In the genomic region with DNA sequence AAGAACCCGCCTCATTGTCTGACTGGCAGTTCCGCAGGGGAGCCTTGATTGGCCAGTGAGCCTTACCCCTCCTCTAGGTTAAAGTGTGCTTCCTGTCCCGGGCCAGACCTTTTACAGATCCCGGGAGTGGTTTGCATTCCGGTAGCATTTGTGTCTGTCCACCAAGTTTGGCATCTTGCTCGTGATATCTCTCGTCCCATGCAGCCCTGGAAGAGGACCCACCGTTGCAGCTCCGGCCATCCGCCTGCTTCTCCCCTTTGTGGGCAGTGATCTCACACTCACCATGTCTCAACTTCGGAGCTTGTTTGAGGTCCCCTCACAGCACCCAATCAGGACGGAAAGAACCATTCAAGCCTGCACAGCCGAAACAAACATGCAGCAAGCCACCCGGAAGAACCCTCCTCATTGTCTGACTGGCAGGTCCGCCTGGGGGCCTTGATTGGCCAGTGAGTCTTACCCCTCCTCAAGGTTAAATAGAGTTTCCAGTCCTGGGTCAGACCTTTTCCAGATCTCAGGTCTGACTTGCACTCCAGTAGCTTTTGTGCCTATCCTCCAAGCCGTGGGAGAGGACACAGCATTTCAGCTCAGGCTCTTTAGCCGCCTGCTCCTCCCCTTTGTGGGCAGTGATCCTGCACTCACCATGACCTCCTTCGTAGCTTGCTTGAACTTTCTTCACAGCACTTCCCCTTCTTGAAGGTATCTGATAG, we compare ENCODE assay signal across 8 mouse cellular contexts. TPM values are rescaled to one million over a fixed set of nuclear protein-coding genes. Genes with fewer than 3 reads are reported as not detected.
DNase-seq lines count a peak whose midpoint lies in the region; ATAC-seq and TF ChIP-seq lines count a peak whose summit lies in the region.

A gene (minus strand): TSS at position 380 of the 707 bp plus-strand sequence.

- H3K9ac ChIP-seq in forebrain, embryonic 16.5 days (replicated peaks; ENCODE audit: low read depth, low read length): peak within 1 kb of the TSS; percentile 68
- peak within 1 kb of the TSS; percentile 68 for H3K9ac ChIP-seq in lung, embryonic 14.5 days

- H3K36me3 ChIP-seq in G1E (replicated peaks): no peaks in the 10 kb centered on the region
- H3K36me3 ChIP-seq in forebrain, embryonic 16.5 days (ENCODE audit: control insufficient read depth, insufficient read depth): no peaks in the 10 kb centered on the region
- no peaks in the 10 kb centered on the region for H3K36me3 ChIP-seq in lung, embryonic 14.5 days (ENCODE audit: insufficient read depth)
- no peaks in the 10 kb centered on the region for H3K36me3 ChIP-seq in thymus, adult 2 months (ENCODE audit: control insufficient read depth, insufficient read depth, low read length)

- TF ChIP-seq CTCF in G1E (IDR thresholded peaks at IDR 0.05; ENCODE audit: low read depth, low read length): no peak
- TF ChIP-seq CTCF in layer of hippocampus, adult 2 months (conservative IDR thresholded peaks at IDR 0.05): 0 out of 2 replicates have a peak, but pooled peaks have one; percentile 15
- no peak for TF ChIP-seq CTCF in lung, embryonic 14.5 days (IDR thresholded peaks at IDR 0.05; ENCODE audit: low read depth)
- TF ChIP-seq CTCF in olfactory bulb, adult 2 months (IDR thresholded peaks at IDR 0.05; ENCODE audit: insufficient read depth, low read depth, low read length): no peak
- TF ChIP-seq CTCF in thymus, adult 2 months (IDR thresholded peaks at IDR 0.05; ENCODE audit: borderline replicate concordance, control insufficient read depth, extremely low read depth, insufficient read depth, low read length, poor library complexity): no peak

- peak within 1 kb of the TSS; percentile 66 for H3K4me2 ChIP-seq in forebrain, embryonic 16.5 days (ENCODE audit: low read length)
- H3K4me2 ChIP-seq in lung, embryonic 14.5 days: peak within 1 kb of the TSS; percentile 69

- ATAC-seq in G1E (ENCODE audit: extremely low read depth, insufficient number of reproducible peaks, low FRiP score, poor library complexity, severe bottlenecking): peak; percentile 94
- ATAC-seq in forebrain, embryonic 16.5 days: peak; percentile 100
- ATAC-seq in lung, embryonic 14.5 days (ENCODE audit: insufficient read depth): peak; percentile 100

- peak within 1 kb of the TSS; percentile 73 for H3K4me3 ChIP-seq in G1E (ENCODE audit: low read depth, low read length)
- H3K4me3 ChIP-seq in forebrain, embryonic 16.5 days (replicated peaks; ENCODE audit: low read length): peak within 1 kb of the TSS; percentile 67
- H3K4me3 ChIP-seq in layer of hippocampus, adult 2 months: peak within 1 kb of the TSS; percentile 74
- peak within 1 kb of the TSS; percentile 56 for H3K4me3 ChIP-seq in lung, embryonic 14.5 days (ENCODE audit: low read depth, low read length)
- H3K4me3 ChIP-seq in olfactory bulb, adult 2 months (ENCODE audit: insufficient read depth, low read depth, low read length): peak within 1 kb of the TSS; percentile 98
- peak within 1 kb of the TSS; percentile 76 for H3K4me3 ChIP-seq in thymus, adult 2 months (ENCODE audit: control insufficient read depth, insufficient read depth, low read length)

- intact Hi-C loops in heart, postnatal 36 days (cut with DNase I): no loop called here

- H3K27me3 ChIP-seq in G1E (ENCODE audit: insufficient read depth, low read length): no peaks in the 10 kb centered on the region
- no peaks in the 10 kb centered on the region for H3K27me3 ChIP-seq in forebrain, embryonic 16.5 days (replicated peaks; ENCODE audit: control insufficient read depth, insufficient read depth, low read length)
- H3K27me3 ChIP-seq in lung, embryonic 14.5 days (ENCODE audit: insufficient read depth, low read length): no peaks in the 10 kb centered on the region
- no peaks in the 10 kb centered on the region for H3K27me3 ChIP-seq in thymus, adult 2 months (ENCODE audit: control insufficient read depth, insufficient read depth, low read length)

- peaks cover 8% of the 10 kb centered on the region for H3K4me1 ChIP-seq in G1E (ENCODE audit: insufficient read depth, low read depth, low read length)
- H3K4me1 ChIP-seq in forebrain, embryonic 16.5 days (replicated peaks; ENCODE audit: control insufficient read depth, insufficient read depth, low read length): peaks cover 12% of the 10 kb centered on the region
- H3K4me1 ChIP-seq in lung, embryonic 14.5 days (ENCODE audit: insufficient read depth): peaks cover 4% of the 10 kb centered on the region; the same call in 1 of the 2 replicates
- no peaks in the 10 kb centered on the region for H3K4me1 ChIP-seq in olfactory bulb, adult 2 months (ENCODE audit: control insufficient read depth, insufficient read depth, low read length)
- H3K4me1 ChIP-seq in thymus, adult 2 months (replicated peaks; ENCODE audit: control insufficient read depth, insufficient read depth, low read length): 0 out of 2 replicates have a peak, but pooled peaks cover 6% of the 10 kb centered on the region

- no peaks in the 10 kb centered on the region for H3K9me3 ChIP-seq in G1E (replicated peaks)
- no peaks in the 10 kb centered on the region for H3K9me3 ChIP-seq in forebrain, embryonic 16.5 days (ENCODE audit: control insufficient read depth, low read length)
- no peaks in the 10 kb centered on the region for H3K9me3 ChIP-seq in lung, embryonic 14.5 days (ENCODE audit: low read depth, low read length)

- peak within 1 kb of the TSS; percentile 92 for H3K27ac ChIP-seq in forebrain, embryonic 16.5 days (ENCODE audit: low read length)
- peak within 1 kb of the TSS; percentile 85 for H3K27ac ChIP-seq in layer of hippocampus, adult 2 months
- H3K27ac ChIP-seq in lung, embryonic 14.5 days (ENCODE audit: low read depth): peak within 1 kb of the TSS; percentile 91
- peak within 1 kb of the TSS; percentile 75 for H3K27ac ChIP-seq in olfactory bulb, adult 2 months (ENCODE audit: insufficient read depth, low read depth, low read length)
- peak within 1 kb of the TSS; percentile 91 for H3K27ac ChIP-seq in thymus, adult 2 months (ENCODE audit: control insufficient read depth, insufficient read depth, low read length)

- peak; percentile 38; the same call in 1 of the 2 replicates for TF ChIP-seq POLR2A in olfactory bulb, adult 2 months (IDR thresholded peaks at IDR 0.05; ENCODE audit: insufficient read depth, low read depth, low read length)
- peak; percentile 48; the same call in 1 of the 2 replicates for TF ChIP-seq POLR2A in thymus, adult 2 months (IDR thresholded peaks at IDR 0.05; ENCODE audit: control insufficient read depth, extremely low read depth, insufficient read depth, low read length, poor library complexity)

- DNase-seq in G1E (ENCODE audit: low spot score): peak; percentile 26
- DNase-seq in cerebellum, adult 18-20 months: peak; percentile 83 to 91
- DNase-seq in heart, postnatal 36 days: peak; percentile 82 to 89
- peak; percentile 84 to 93 for DNase-seq in layer of hippocampus, adult 2 months (ENCODE audit: low spot score in 2 of 2)
- DNase-seq in lung, embryonic 14.5 days: peak; percentile 91
- DNase-seq in thymus, adult 2 months: peak; percentile 87

- WGBS in forebrain, embryonic 16.5 days: 2% methylated on average over 18 of the region's 18 CpGs
- WGBS in lung, embryonic 14.5 days: 2% methylated on average over 18 of the region's 18 CpGs
- WGBS in olfactory bulb, adult 2 months: under 1% methylated on average over 18 of the region's 18 CpGs
- WGBS in thymus, adult 2 months: under 1% methylated on average over 18 of the region's 18 CpGs

RNA-seq across cellular contexts. Expression of the gene that starts here (rescaled TPM):
- total RNA-seq in G1E (2014; fragmentation: Nextera tagmentation): 14.3 and 15.0 TPM in 2 replicates
- total RNA-seq in G1E (2017): 21.8 and 27.7 TPM in 2 replicates
- 0.48 and 0.72 TPM in 2 replicates for polyA plus RNA-seq in G1E (2012)
- 31.1 TPM in 2 replicates for polyA plus RNA-seq in forebrain, embryonic 16.5 days (2015; fragmentation: Nextera tagmentation; extraction: Ambion mirVana)
- 10 to 100 TPM; 13.8 to 17.4 TPM for total RNA-seq in heart, postnatal 36 days (2021)
- total RNA-seq in layer of hippocampus, adult 2 months (2021): 10 to 100 TPM; 21.6 to 23.3 TPM
- polyA plus RNA-seq in lung, embryonic 14.5 days (2014; fragmentation: Nextera tagmentation; extraction: Ambion mirVana): 23.0 and 23.9 TPM in 2 replicates
- polyA plus RNA-seq in olfactory bulb, adult 2 months (2012; ENCODE audit: insufficient read depth, insufficient read length, low replicate concordance, missing spikeins): not detected in 2 replicates
- polyA plus RNA-seq in thymus, adult 2 months (2012; rRNA removed): 2.1 and 3.0 TPM in 2 replicates

Comparison
In these comparisons a context has a peak if more than half of its experiments do, and no peak if none do; other contexts are left out.
1. Peak in every context shown above with its lines: DNase-seq, ATAC-seq, H3K4me3 ChIP-seq and H3K27ac ChIP-seq.
2. DNase-seq: peak in every context shown above with its lines; median percentile 91 in lung, embryonic 14.5 days; 88 in layer of hippocampus, adult 2 months; 87 in cerebellum, adult 18-20 months; 87 in thymus, adult 2 months; 86 in heart, postnatal 36 days; 26 in G1E.